Mouse (Mus musculus) embryonic facial prominence, embryonic 14.5 days (tissue): ENCODE data around the gene Ntrk2. TPM values are rescaled to one million over a fixed set of nuclear protein-coding genes. Genes with fewer than 3 reads are reported as not detected.

Experiments
- ATAC-seq: fragments of 200-750 bp; cut with Nextera tagmentation; 2 replicates; pipeline ENCODE4 v1.8.0; 2017; ENCODE audit warnings: low read depth, moderate number of reproducible peaks, moderate TSS enrichment
- DNase-seq: peaks from one replicate; pipeline ENCODE4 v3.0.0-alpha.2; 2015; ENCODE audit warnings: low spot score
- H3K27ac ChIP-seq: fragments of 300-500 bp; sonication (generic); replicated peaks from 2 replicates; pipeline ENCODE4 v1.5.1; 2014; ENCODE audit warnings: low read depth, mild to moderate bottlenecking, low read length, moderate library complexity
- H3K27me3 ChIP-seq: fragments of 300-500 bp; sonication (generic); replicated peaks from 2 replicates; pipeline ENCODE4 v1.6.1; 2014; ENCODE audit warnings: low read length; ENCODE audit not compliant: control insufficient read depth, insufficient read depth
- H3K36me3 ChIP-seq: fragments of 300-500 bp; sonication (generic); 2 replicates; pipeline ENCODE4 v1.6.1; 2014; ENCODE audit warnings: low read length, mixed read lengths; ENCODE audit not compliant: control insufficient read depth, insufficient read depth
- H3K4me1 ChIP-seq: fragments of 300-500 bp; sonication (generic); 2 replicates; pipeline ENCODE4 v1.6.1; 2014; ENCODE audit warnings: antibody characterized with exemption, low read length; ENCODE audit not compliant: control insufficient read depth, insufficient read depth
- H3K4me2 ChIP-seq: fragments of 300-500 bp; sonication (generic); 2 replicates; pipeline ENCODE4 v1.6.1; 2014; ENCODE audit warnings: low read depth, mild to moderate bottlenecking, low read length, moderate library complexity, mixed read lengths
- H3K4me3 ChIP-seq: fragments of 300-500 bp; sonication (generic); 2 replicates; pipeline ENCODE4 v1.5.1; 2014; ENCODE audit warnings: low read depth, mild to moderate bottlenecking, low read length
- H3K9ac ChIP-seq: fragments of 300-500 bp; sonication (generic); 2 replicates; pipeline ENCODE4 v1.6.1; 2014; ENCODE audit warnings: low read depth, mild to moderate bottlenecking, low read length, moderate library complexity, mixed read lengths
- H3K9me3 ChIP-seq: fragments of 300-500 bp; sonication (generic); 2 replicates; pipeline ENCODE4 v1.6.1; 2016; ENCODE audit warnings: low read length; ENCODE audit not compliant: control insufficient read depth
- WGBS: fragments of 180-500 bp; shearing (Covaris S2); extraction: QIAGEN DNeasy Blood & Tissue Kit; methylation state at CpG from one replicate; pipeline ENCODE4 v1.1.7; 2014; 5-methylcytosine and 5-hydroxymethylcytosine counted together
- polyA plus RNA-seq: library from polyadenylated mRNA; unstranded; fragments of >200 nt; fragmentation: Nextera tagmentation; extraction: Ambion mirVana; gene quantifications from 2 replicates; pipeline ENCODE4 v1.2.1, GENCODE M21; 2014

Ntrk2 gene
- polyA plus RNA-seq, 1 experiment from 2014 or later, result 43.9 TPM

GRCm38 (mm10) chr13:58924486-58924885, 118.1 kb downstream of the Ntrk2 start:
- 74% methylated on average over 3 of the region's 3 CpGs for WGBS
- DNase-seq, result no peak
- ATAC-seq, result no peak
- H3K27ac ChIP-seq, result no peak overlapping the region
- no peaks in the 10 kb centered on the region for H3K4me1 ChIP-seq
- H3K9ac ChIP-seq, result no peak overlapping the region
- H3K27me3 ChIP-seq, result no peaks in the 10 kb centered on the region
- H3K9me3 ChIP-seq, result no peaks in the 10 kb centered on the region
- H3K4me3 ChIP-seq, result no peak overlapping the region
- no peak overlapping the region for H3K4me2 ChIP-seq
- no peaks in the 10 kb centered on the region for H3K36me3 ChIP-seq

- 93% methylated on average over 3 of the region's 3 CpGs for WGBS
- ATAC-seq (no peak), DNase-seq (no peak)
- no peaks in the 10 kb centered on the region for H3K9me3 ChIP-seq
- no peaks in the 10 kb centered on the region for H3K27me3 ChIP-seq
- H3K27ac ChIP-seq, result no peak overlapping the region
- no peaks in the 10 kb centered on the region for H3K4me1 ChIP-seq
- no peak overlapping the region for H3K4me3 ChIP-seq
- no peak overlapping the region for H3K4me2 ChIP-seq
- no peak overlapping the region for H3K9ac ChIP-seq
- no peaks in the 10 kb centered on the region for H3K36me3 ChIP-seq
Measured at GRCm38 (mm10) chr13:58927186-58927585, 120.8 kb downstream of the Ntrk2 start.

GRCm38 (mm10) chr13:58927656-58928226, 121.4 kb downstream of the Ntrk2 start:
- Histone ChIP-seq H3K4me3 (no peak overlapping the region), H3K27me3 (no peaks in the 10 kb centered on the region), H3K9ac (no peak overlapping the region), H3K36me3 (no peaks in the 10 kb centered on the region), H3K27ac (no peak overlapping the region), H3K9me3 (no peaks in the 10 kb centered on the region), H3K4me2 (no peak overlapping the region), H3K4me1 (no peaks in the 10 kb centered on the region)
- WGBS, result 74% methylated on average over 16 of the region's 16 CpGs
- no peak for DNase-seq
- no peak for ATAC-seq

- WGBS, result 81% methylated on average over 15 of the region's 15 CpGs
Measured at GRCm38 (mm10) chr13:58928668-58929436, 122.5 kb downstream of the Ntrk2 start.

GRCm38 (mm10) chr13:58930161-58930560, 123.8 kb downstream of the Ntrk2 start:
- Histone ChIP-seq H3K4me3 (no peak overlapping the region), H3K9ac (no peak overlapping the region), H3K9me3 (no peaks in the 10 kb centered on the region), H3K27ac (no peak overlapping the region), H3K4me1 (no peaks in the 10 kb centered on the region), H3K4me2 (no peak overlapping the region), H3K36me3 (no peaks in the 10 kb centered on the region), H3K27me3 (no peaks in the 10 kb centered on the region)
- peak; percentile 62 for DNase-seq
- ATAC-seq, result no peak
- 40% methylated on average over 1 of the region's 1 CpGs for WGBS

More at GRCm38 (mm10) chr13:58928668-58929436, 122.5 kb downstream of the Ntrk2 start:
- DNase-seq (peak; percentile 36), ATAC-seq (no peak)
- no peak overlapping the region for H3K4me2 ChIP-seq
- H3K9ac ChIP-seq, result no peak overlapping the region
- no peak overlapping the region for H3K27ac ChIP-seq
- H3K4me1 ChIP-seq, result no peaks in the 10 kb centered on the region
- H3K4me3 ChIP-seq, result no peak overlapping the region
- H3K36me3 ChIP-seq, result no peaks in the 10 kb centered on the region
- H3K27me3 ChIP-seq, result no peaks in the 10 kb centered on the region
- no peaks in the 10 kb centered on the region for H3K9me3 ChIP-seq

- no peaks in the 10 kb centered on the region for H3K9me3 ChIP-seq
- H3K4me3 ChIP-seq, result no peak overlapping the region
- no peak for ATAC-seq
- WGBS, result 32% methylated on average over 4 of the region's 4 CpGs
- no peaks in the 10 kb centered on the region for H3K27me3 ChIP-seq
- H3K27ac ChIP-seq, result no peak overlapping the region
- H3K36me3 ChIP-seq, result no peaks in the 10 kb centered on the region
- no peak overlapping the region for H3K4me2 ChIP-seq
- H3K9ac ChIP-seq, result no peak overlapping the region
- 0 out of 2 replicates have a peak, but pooled peaks cover 4% of the 10 kb centered on the region for H3K4me1 ChIP-seq
- no peak for DNase-seq
Measured at GRCm38 (mm10) chr13:58933126-58933525, 126.8 kb downstream of the Ntrk2 start.

- H3K4me1 ChIP-seq, result 0 out of 2 replicates have a peak, but pooled peaks cover 4% of the 10 kb centered on the region
- H3K27me3 ChIP-seq, result no peaks in the 10 kb centered on the region
- no peak overlapping the region for H3K4me2 ChIP-seq
- H3K36me3 ChIP-seq, result no peaks in the 10 kb centered on the region
- no peak for DNase-seq
- H3K4me3 ChIP-seq, result no peak overlapping the region
- ATAC-seq, result no peak
- H3K9ac ChIP-seq, result no peak overlapping the region
- no peaks in the 10 kb centered on the region for H3K9me3 ChIP-seq
- H3K27ac ChIP-seq, result no peak overlapping the region
- 84% methylated on average over 3 of the region's 3 CpGs for WGBS
Measured at GRCm38 (mm10) chr13:58934576-58935110, 128.3 kb downstream of the Ntrk2 start.

GRCm38 (mm10) chr13:58935956-58936495, 129.7 kb downstream of the Ntrk2 start:
- Histone ChIP-seq H3K27ac (no peak overlapping the region), H3K4me3 (no peak overlapping the region), H3K4me2 (no peak overlapping the region), H3K9ac (no peak overlapping the region), H3K36me3 (no peaks in the 10 kb centered on the region), H3K4me1 (0 out of 2 replicates have a peak, but pooled peaks cover 4% of the 10 kb centered on the region), H3K9me3 (no peaks in the 10 kb centered on the region), H3K27me3 (no peaks in the 10 kb centered on the region)
- 12% methylated on average over 8 of the region's 8 CpGs for WGBS
- ATAC-seq (no peak), DNase-seq (no peak)
